Mouse (Mus musculus): ENCODE measurements at regions not wholly inside any gene's neighbourhood (a gene's known extent, or its start where the extent isn't known, plus 50 kb on each side); places are given as distances from the start of the nearest gene placed in this dataset.
A peak's percentile ranks its signal among the peaks of the same experiment; 100 is the strongest.

DNA sequence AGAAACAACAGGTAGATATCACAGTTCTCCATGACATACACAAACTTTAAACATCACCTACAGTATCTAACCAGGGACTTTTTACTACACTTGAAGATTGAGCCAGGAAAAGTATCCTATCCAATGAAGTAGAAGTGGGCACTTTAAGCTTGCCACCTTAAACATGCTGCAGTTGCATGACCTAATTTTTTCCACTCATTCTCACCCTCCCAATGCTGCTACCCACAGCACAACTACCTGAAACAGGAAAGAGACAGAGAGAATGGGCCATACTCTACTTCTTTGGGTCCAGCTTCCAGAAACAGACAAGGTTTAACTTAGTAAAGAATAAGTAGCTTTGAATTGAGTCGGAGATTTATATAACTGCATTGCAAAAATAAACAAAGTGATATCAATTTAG is 594.9 kb upstream of the Mpdz start:
- Histone ChIP-seq H3K27me3 (ENCODE audit: control insufficient read depth, insufficient read depth, low read length) (no peaks in the 10 kb centered on the region), H3K27ac (ENCODE audit: low read depth, low read length) (no peak overlapping the region), H3K4me2 (no peak overlapping the region), H3K9ac (ENCODE audit: low read depth, low read length) (no peak overlapping the region), H3K4me1 (ENCODE audit: control insufficient read depth, insufficient read depth, low read length) (no peaks in the 10 kb centered on the region), H3K9me3 (replicated peaks; ENCODE audit: control insufficient read depth, low read length) (no peaks in the 10 kb centered on the region; the same call in 1 of the 2 replicates), H3K4me3 (ENCODE audit: low read depth, low read length) (no peak overlapping the region), H3K36me3 (ENCODE audit: control insufficient read depth, insufficient read depth, low read length) (no peaks in the 10 kb centered on the region)
- 78% methylated on average over 1 of the region's 1 CpGs for WGBS (ENCODE audit: insufficient replicate concordance)
- no peak for ATAC-seq (replicated peaks; ENCODE audit: insufficient number of reproducible peaks, low FRiP score, low TSS enrichment)

DNA sequence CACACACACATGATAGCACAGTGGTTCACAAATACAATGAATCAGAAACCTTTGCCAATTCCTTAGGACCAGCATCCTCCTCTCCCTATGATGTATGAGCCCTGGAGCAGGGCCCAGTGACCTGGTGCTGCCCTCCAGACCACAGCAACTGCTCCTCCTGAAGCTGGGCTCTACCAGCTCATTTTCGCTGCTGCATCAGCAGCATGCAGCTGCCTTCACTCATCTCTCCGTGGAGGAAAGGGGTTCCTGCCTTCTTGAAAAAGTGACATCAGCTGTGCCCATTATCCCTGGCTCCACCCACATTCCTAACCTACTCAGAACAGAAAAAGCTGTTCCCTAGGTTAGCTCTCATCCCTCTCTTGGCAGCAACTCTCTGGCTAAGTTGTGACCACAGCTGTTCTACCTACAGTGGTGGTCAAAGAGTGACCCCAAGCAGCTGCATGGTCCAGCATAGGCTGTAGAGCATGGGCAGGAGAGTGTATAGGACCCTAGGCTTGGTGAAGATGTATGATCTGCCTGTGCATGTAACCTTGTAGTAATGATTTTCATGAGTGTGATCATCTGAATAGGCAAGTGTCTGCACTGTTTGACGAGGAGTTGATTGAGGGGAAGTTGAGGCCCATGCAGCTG is 592.6 kb upstream of the Mpdz start:
- H3K9me3 ChIP-seq (replicated peaks; ENCODE audit: control insufficient read depth, low read length): no peaks in the 10 kb centered on the region
- H3K36me3 ChIP-seq (ENCODE audit: control insufficient read depth, insufficient read depth, low read length): no peaks in the 10 kb centered on the region
- H3K4me3 ChIP-seq (ENCODE audit: low read depth, low read length): no peak overlapping the region
- no peak for ATAC-seq (replicated peaks; ENCODE audit: insufficient number of reproducible peaks, low FRiP score, low TSS enrichment)
- no peak overlapping the region for H3K27ac ChIP-seq (ENCODE audit: low read depth, low read length)
- 30% methylated on average over 3 of the region's 3 CpGs for WGBS (ENCODE audit: insufficient replicate concordance)
- H3K9ac ChIP-seq (ENCODE audit: low read depth, low read length): no peak overlapping the region
- H3K4me1 ChIP-seq (ENCODE audit: control insufficient read depth, insufficient read depth, low read length): no peaks in the 10 kb centered on the region
- no peaks in the 10 kb centered on the region for H3K27me3 ChIP-seq (ENCODE audit: control insufficient read depth, insufficient read depth, low read length)
- no peak overlapping the region for H3K4me2 ChIP-seq

DNA sequence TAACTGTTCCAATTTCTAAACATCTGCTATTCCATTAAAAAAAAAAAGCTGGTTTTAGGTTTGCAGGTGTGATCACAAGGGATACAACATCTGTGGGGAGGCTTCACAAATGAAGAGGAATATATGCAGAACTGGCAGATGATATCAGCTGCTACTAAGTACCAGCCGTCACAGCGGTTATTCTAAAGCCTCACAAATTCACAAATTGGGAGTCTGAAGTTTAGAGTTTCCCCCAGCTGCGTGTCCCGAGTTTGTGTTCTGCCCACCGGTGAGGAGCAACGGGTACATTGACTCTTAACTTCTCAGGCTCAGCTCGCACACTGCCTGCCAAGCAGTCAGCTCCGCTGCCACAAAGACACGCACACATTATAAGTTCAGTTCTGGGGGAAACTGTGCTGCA is 586.6 kb upstream of the Mpdz start:
- no peaks in the 10 kb centered on the region for H3K9me3 ChIP-seq (replicated peaks; ENCODE audit: control insufficient read depth, low read length)

DNA sequence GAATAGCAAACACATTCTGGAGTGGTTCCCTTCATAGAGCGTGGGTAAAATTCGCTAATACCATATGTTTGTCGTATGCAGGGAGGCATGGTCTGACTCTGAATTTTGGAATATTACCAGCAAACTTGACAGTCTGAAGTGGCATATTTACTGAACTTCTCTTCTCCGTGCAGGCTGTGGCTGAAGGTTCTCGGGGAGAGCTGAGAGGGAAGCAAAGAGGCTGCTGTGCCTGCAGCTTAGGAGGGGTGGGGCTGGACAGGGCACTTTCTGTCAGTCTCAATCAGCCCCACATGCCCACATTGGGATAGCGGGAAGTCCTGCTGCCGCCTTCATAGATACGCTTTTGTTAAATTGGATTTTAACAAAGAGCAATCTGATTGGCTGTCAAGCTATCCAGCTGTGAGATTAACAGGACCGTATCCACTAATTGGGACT is 584.8 kb upstream of the Mpdz start:
- H3K4me2 ChIP-seq: no peak overlapping the region
- no peaks in the 10 kb centered on the region for H3K9me3 ChIP-seq (replicated peaks; ENCODE audit: control insufficient read depth, low read length)
- no peak for ATAC-seq (replicated peaks; ENCODE audit: insufficient number of reproducible peaks, low FRiP score, low TSS enrichment)
- H3K27ac ChIP-seq (ENCODE audit: low read depth, low read length): no peak overlapping the region
- peaks cover 12% of the 10 kb centered on the region for H3K4me1 ChIP-seq (ENCODE audit: control insufficient read depth, insufficient read depth, low read length)
- no peaks in the 10 kb centered on the region for H3K27me3 ChIP-seq (ENCODE audit: control insufficient read depth, insufficient read depth, low read length)
- H3K36me3 ChIP-seq (ENCODE audit: control insufficient read depth, insufficient read depth, low read length): no peaks in the 10 kb centered on the region
- H3K9ac ChIP-seq (ENCODE audit: low read depth, low read length): no peak overlapping the region
- no peak overlapping the region for H3K4me3 ChIP-seq (ENCODE audit: low read depth, low read length)
- 53% methylated on average over 9 of the region's 9 CpGs for WGBS (ENCODE audit: insufficient replicate concordance)

More for the DNA sequence above, 586.6 kb upstream of the Mpdz start:
- 89% methylated on average over 9 of the region's 9 CpGs for WGBS (ENCODE audit: insufficient replicate concordance)
- Histone ChIP-seq H3K4me1 (ENCODE audit: control insufficient read depth, insufficient read depth, low read length) (peaks cover 9% of the 10 kb centered on the region), H3K36me3 (ENCODE audit: control insufficient read depth, insufficient read depth, low read length) (no peaks in the 10 kb centered on the region), H3K27me3 (ENCODE audit: control insufficient read depth, insufficient read depth, low read length) (no peaks in the 10 kb centered on the region), H3K4me3 (ENCODE audit: low read depth, low read length) (no peak overlapping the region), H3K27ac (ENCODE audit: low read depth, low read length) (no peak overlapping the region), H3K4me2 (no peak overlapping the region), H3K9ac (ENCODE audit: low read depth, low read length) (no peak overlapping the region)
- no peak for ATAC-seq (replicated peaks; ENCODE audit: insufficient number of reproducible peaks, low FRiP score, low TSS enrichment)

DNA sequence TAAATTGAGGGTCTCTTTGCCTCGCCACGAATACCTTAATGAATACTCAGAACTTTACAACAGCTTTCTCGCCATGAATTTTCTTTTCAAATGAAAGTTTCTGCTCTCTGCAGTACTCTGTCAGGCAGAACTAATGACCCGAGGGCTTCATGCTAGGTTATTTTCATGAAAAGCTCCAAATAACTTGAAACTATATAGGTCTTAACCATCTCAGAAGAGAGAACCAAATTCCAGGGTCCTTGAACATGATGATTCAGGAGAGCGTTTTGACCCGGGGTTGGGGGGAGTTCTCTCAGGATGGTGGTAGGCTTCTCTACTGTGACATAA is 558.8 kb upstream of the Mpdz start:
- Histone ChIP-seq H3K27me3 (ENCODE audit: control insufficient read depth, insufficient read depth, low read length) (no peaks in the 10 kb centered on the region), H3K9me3 (replicated peaks; ENCODE audit: control insufficient read depth, low read length) (no peaks in the 10 kb centered on the region), H3K36me3 (ENCODE audit: control insufficient read depth, insufficient read depth, low read length) (no peaks in the 10 kb centered on the region), H3K27ac (ENCODE audit: low read depth, low read length) (no peak overlapping the region), H3K4me3 (ENCODE audit: low read depth, low read length) (no peak overlapping the region), H3K4me1 (ENCODE audit: control insufficient read depth, insufficient read depth, low read length) (0 out of 2 replicates have a peak, but pooled peaks cover 2% of the 10 kb centered on the region), H3K9ac (ENCODE audit: low read depth, low read length) (no peak overlapping the region), H3K4me2 (no peak overlapping the region)
- ATAC-seq (replicated peaks; ENCODE audit: insufficient number of reproducible peaks, low FRiP score, low TSS enrichment): no peak
- 79% methylated on average over 6 of the region's 6 CpGs for WGBS (ENCODE audit: insufficient replicate concordance)

DNA sequence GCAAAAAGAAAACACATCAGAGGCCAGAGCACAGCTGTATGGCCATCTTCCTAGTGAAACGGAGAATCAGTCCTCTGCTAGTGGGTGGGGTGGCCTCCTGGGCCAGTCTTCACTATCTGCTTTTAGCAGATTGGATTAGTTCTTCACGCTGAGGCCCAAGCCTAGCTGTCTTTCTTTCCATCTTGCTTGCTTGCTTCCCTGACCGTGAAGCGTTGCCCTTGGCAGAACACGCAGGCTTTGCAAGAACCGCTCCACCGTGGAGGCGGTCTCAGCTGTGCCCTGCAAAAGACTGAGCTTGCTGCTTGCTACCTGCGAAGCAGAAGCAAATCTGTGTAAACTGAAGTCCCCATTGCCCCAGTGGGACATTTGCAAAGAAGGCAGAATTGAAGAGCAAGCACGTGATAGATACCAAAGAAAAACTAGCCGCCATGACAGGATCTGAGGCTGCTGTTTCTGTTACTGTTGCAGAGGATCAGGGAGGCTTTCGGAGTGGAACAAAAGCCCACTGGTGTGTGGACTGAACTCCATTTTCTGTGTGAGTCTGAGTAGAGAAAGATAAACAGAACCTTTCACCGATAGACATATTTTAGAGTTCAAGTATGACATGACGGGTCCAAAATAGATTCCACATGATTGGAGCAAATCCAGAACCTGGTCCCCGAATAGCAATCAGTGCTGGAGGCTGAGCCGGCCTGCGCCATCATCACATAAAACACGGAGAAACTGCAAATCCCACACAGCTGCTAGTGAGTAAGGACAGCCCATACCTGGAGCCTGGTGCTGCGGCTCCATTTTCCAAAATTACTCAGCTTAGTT is 558.2 kb upstream of the Mpdz start:
- no peak overlapping the region for H3K4me3 ChIP-seq (ENCODE audit: low read depth, low read length)
- H3K27me3 ChIP-seq (ENCODE audit: control insufficient read depth, insufficient read depth, low read length): no peaks in the 10 kb centered on the region
- no peak overlapping the region for H3K4me2 ChIP-seq
- ATAC-seq (replicated peaks; ENCODE audit: insufficient number of reproducible peaks, low FRiP score, low TSS enrichment): no peak
- H3K27ac ChIP-seq (ENCODE audit: low read depth, low read length): no peak overlapping the region
- H3K4me1 ChIP-seq (ENCODE audit: control insufficient read depth, insufficient read depth, low read length): 0 out of 2 replicates have a peak, but pooled peaks cover 2% of the 10 kb centered on the region
- no peaks in the 10 kb centered on the region for H3K9me3 ChIP-seq (replicated peaks; ENCODE audit: control insufficient read depth, low read length)
- H3K9ac ChIP-seq (ENCODE audit: low read depth, low read length): no peak overlapping the region
- H3K36me3 ChIP-seq (ENCODE audit: control insufficient read depth, insufficient read depth, low read length): no peaks in the 10 kb centered on the region
- 78% methylated on average over 19 of the region's 19 CpGs for WGBS (ENCODE audit: insufficient replicate concordance)

DNA sequence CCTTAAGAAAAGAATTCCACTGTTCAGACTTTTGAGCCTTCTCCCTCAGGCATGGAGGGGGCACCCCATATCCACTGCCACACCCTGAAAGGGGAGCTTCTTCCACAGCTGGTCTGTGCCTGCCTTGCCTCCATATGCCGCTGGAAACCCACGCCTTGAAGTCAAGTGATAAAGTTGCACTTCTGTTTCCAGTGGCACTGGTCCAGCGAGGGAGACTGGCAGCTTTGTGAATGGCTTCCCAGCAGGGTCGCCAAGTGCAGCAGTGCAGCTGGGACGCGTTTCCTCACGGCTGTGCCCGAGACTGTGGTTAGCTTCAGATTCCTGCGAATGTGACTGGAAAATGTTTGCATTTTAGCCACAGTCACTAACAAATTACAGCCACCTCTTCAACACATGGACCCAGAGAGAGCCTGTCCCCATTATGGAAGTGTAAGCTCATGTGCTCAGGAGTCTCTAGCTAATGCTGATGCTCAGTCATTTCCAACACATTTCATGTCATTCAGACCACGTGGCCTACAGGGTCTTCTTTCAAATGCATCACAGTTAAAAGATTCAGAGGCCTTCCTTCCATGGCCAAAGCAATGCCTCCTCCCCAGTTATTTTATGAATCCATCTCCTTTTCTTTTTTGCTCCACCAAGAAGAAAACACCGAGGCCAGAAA is 557.2 kb upstream of the Mpdz start:
- Histone ChIP-seq H3K9ac (ENCODE audit: low read depth, low read length) (no peak overlapping the region), H3K27me3 (ENCODE audit: control insufficient read depth, insufficient read depth, low read length) (no peaks in the 10 kb centered on the region), H3K27ac (ENCODE audit: low read depth, low read length) (no peak overlapping the region), H3K9me3 (replicated peaks; ENCODE audit: control insufficient read depth, low read length) (no peaks in the 10 kb centered on the region), H3K4me2 (no peak overlapping the region), H3K4me3 (ENCODE audit: low read depth, low read length) (no peak overlapping the region), H3K36me3 (ENCODE audit: control insufficient read depth, insufficient read depth, low read length) (no peaks in the 10 kb centered on the region), H3K4me1 (ENCODE audit: control insufficient read depth, insufficient read depth, low read length) (0 out of 2 replicates have a peak, but pooled peaks cover 2% of the 10 kb centered on the region)
- ATAC-seq (replicated peaks; ENCODE audit: insufficient number of reproducible peaks, low FRiP score, low TSS enrichment): 0 out of 2 replicates have a peak, but pooled peaks have one; percentile 35
- 47% methylated on average over 11 of the region's 11 CpGs for WGBS (ENCODE audit: insufficient replicate concordance)

DNA sequence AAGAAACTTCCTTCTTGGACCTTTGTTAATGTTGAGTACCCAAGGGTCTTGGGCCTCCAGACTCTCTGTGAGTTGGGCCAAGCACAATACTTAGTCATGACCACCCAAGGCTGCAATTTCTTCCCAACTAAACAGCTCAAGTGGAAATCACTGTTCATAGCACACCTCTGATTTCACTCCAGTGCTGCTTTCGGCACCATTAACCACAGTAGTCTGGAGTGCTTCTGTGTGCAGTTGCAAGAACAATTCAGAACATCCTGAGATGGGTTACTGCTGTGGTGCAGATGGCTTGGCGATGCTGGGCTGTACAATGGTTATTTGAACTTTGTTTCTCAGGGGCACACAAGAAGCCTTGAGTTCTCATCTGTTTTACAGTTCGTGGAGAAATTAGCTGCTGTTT is 556.5 kb upstream of the Mpdz start:
- ATAC-seq (replicated peaks; ENCODE audit: insufficient number of reproducible peaks, low FRiP score, low TSS enrichment): no peak
- 89% methylated on average over 3 of the region's 3 CpGs for WGBS (ENCODE audit: insufficient replicate concordance)
- H3K27ac ChIP-seq (ENCODE audit: low read depth, low read length): no peak overlapping the region

More for the DNA sequence above, 556.5 kb upstream of the Mpdz start:
- no peak overlapping the region for H3K9ac ChIP-seq (ENCODE audit: low read depth, low read length)
- no peak overlapping the region for H3K4me2 ChIP-seq
- no peaks in the 10 kb centered on the region for H3K9me3 ChIP-seq (replicated peaks; ENCODE audit: control insufficient read depth, low read length)
- no peaks in the 10 kb centered on the region for H3K27me3 ChIP-seq (ENCODE audit: control insufficient read depth, insufficient read depth, low read length)
- H3K4me3 ChIP-seq (ENCODE audit: low read depth, low read length): no peak overlapping the region
- H3K4me1 ChIP-seq (ENCODE audit: control insufficient read depth, insufficient read depth, low read length): 0 out of 2 replicates have a peak, but pooled peaks cover 2% of the 10 kb centered on the region
- H3K36me3 ChIP-seq (ENCODE audit: control insufficient read depth, insufficient read depth, low read length): no peaks in the 10 kb centered on the region
